Mouse (Mus musculus) thymus, adult 2 months (tissue): ENCODE results near the gene Chl1.

ENCODE experiments used
- CTCF ChIP-seq: fragments of 200-500 bp; IDR thresholded peaks from 2 replicates; pipeline ENCODE4 v1.5.1; 2012; ENCODE audit warnings: mild to moderate bottlenecking, control low read depth, low read length, moderate library complexity, borderline replicate concordance; ENCODE audit not compliant: control insufficient read depth, poor library complexity, insufficient read depth; ENCODE audit errors: extremely low read depth
- POLR2A ChIP-seq: fragments of 200-500 bp; IDR thresholded peaks from 2 replicates; pipeline ENCODE4 v1.6.1; 2012; ENCODE audit warnings: mild to moderate bottlenecking, low read length, control low read depth, moderate library complexity; ENCODE audit not compliant: control insufficient read depth, poor library complexity, insufficient read depth; ENCODE audit errors: extremely low read depth

DNA sequence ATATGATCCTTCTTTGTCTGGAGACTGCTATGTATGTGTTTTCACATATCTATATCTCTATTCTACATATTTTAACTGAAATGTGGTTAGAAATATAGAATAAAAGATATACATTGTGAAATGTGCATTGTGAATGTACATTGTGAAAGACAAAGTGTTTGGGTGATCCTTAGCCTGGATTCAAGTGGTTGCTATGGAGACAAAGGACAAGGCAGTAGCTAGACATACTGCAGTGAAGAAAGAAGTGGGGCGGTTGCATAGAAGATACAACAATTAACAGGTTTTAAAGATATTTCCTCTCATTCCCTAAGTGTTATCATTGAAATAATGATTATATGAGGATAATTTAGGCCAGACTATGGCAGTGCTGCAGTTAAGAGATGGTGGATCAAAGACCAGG is 146.4 kb downstream of the Chl1 start:
- TF ChIP-seq CTCF (no peak), POLR2A (no peak)
